Mouse (Mus musculus) limb, embryonic 14.5 days (tissue): Measurements from ENCODE around the gene Ifitm1. TPM values are rescaled to one million over a fixed set of nuclear protein-coding genes. Genes with fewer than 3 reads are reported as not detected.

Source experiments
- ATAC-seq: fragments of 200-750 bp; cut with Nextera tagmentation; 2 replicates; pipeline ENCODE4 v1.8.0; 2017; ENCODE audit warnings: low read depth, moderate number of reproducible peaks, moderate TSS enrichment; ENCODE audit not compliant: low FRiP score
- DNase-seq: peaks from one replicate; pipeline ENCODE4 v3.0.0-alpha.2; 2015; ENCODE audit warnings: low spot score
- H3K27ac ChIP-seq: fragments of 300-500 bp; sonication (generic); replicated peaks from 2 replicates; pipeline ENCODE4 v1.5.1; 2014; ENCODE audit warnings: low read depth, mild to moderate bottlenecking, low read length, moderate library complexity, mixed read lengths
- H3K27me3 ChIP-seq: fragments of 300-500 bp; sonication (generic); 2 replicates; pipeline ENCODE4 v1.6.1; 2014; ENCODE audit warnings: low read length, mixed read lengths; ENCODE audit not compliant: control insufficient read depth, insufficient read depth
- H3K36me3 ChIP-seq: fragments of 300-500 bp; sonication (generic); 2 replicates; pipeline ENCODE4 v1.6.1; 2014; ENCODE audit warnings: mild to moderate bottlenecking, low read length, moderate library complexity, mixed read lengths; ENCODE audit not compliant: control insufficient read depth, insufficient read depth
- H3K4me1 ChIP-seq: fragments of 300-500 bp; sonication (generic); 2 replicates; pipeline ENCODE4 v1.6.1; 2014; ENCODE audit warnings: antibody characterized with exemption, low read length, mixed read lengths; ENCODE audit not compliant: control insufficient read depth, insufficient read depth
- H3K4me2 ChIP-seq: fragments of 300-500 bp; sonication (generic); replicated peaks from 2 replicates; pipeline ENCODE4 v1.6.1; 2014; ENCODE audit warnings: low read depth, mild to moderate bottlenecking, low read length, moderate library complexity; ENCODE audit not compliant: severe bottlenecking
- H3K4me3 ChIP-seq: fragments of 300-500 bp; sonication (generic); replicated peaks from 2 replicates; pipeline ENCODE4 v1.5.1; 2014; ENCODE audit warnings: low read length
- H3K9ac ChIP-seq: fragments of 300-500 bp; sonication (generic); 2 replicates; pipeline ENCODE4 v1.6.1; 2014; ENCODE audit warnings: mild to moderate bottlenecking, low read depth, low read length, moderate library complexity; ENCODE audit not compliant: severe bottlenecking
- H3K9me3 ChIP-seq: fragments of 300-500 bp; sonication (generic); 2 replicates; pipeline ENCODE4 v1.6.1; 2016; ENCODE audit warnings: low read length; ENCODE audit not compliant: control insufficient read depth
- POLR2A ChIP-seq: fragments of 200-500 bp; IDR thresholded peaks from 2 replicates; pipeline ENCODE4 v1.8.0; 2012; ENCODE audit warnings: inconsistent platforms, mild to moderate bottlenecking, moderate library complexity, borderline replicate concordance; ENCODE audit not compliant: insufficient read depth, insufficient read length; ENCODE audit errors: extremely low read depth
- WGBS: fragments of 180-500 bp; shearing (Covaris S2); extraction: QIAGEN DNeasy Blood & Tissue Kit; methylation state at CpG from one replicate; pipeline ENCODE4 v1.1.7; 2014; 5-methylcytosine and 5-hydroxymethylcytosine counted together
- polyA plus RNA-seq, 2 experiments: library from polyadenylated mRNA; depleted of rRNA in 1 of 2; stranded (reverse) in 1 of 2; unstranded in 1 of 2; fragments of >200 nt; fragmentation: Nextera tagmentation in 1 of 2; extraction: Ambion mirVana in 1 of 2; gene quantifications; 2 replicates each; pipeline versions ENCODE4 v1.2.1 to v1.2.3; 2012 to 2014

Ifitm1 gene
- polyA plus RNA-seq, 2 experiments = 55.4 to 68.1 TPM

DNA sequence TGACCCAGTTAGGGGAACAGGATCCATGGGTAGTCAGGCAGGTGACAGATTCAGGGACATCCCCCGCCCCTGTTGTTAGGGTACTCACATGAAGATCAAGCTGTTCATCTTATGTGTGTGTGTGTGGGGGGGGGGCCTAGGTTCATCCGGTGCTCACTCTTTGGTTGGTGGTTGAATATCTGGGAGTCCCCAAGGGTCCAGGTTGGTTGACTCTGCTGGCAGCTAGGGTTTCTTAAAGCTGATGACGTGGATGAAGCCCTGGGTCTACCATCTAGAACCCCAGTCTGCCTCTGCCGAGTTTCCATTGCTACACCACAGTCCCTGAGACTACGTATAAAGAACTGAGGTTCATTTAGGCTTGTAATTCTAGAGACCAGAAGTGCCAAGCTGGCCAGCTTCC lies 52.0 kb downstream of the Ifitm1 start:
- H3K36me3 ChIP-seq = no peaks in the 10 kb centered on the region
- no peak for DNase-seq
- no peak overlapping the region for H3K9ac ChIP-seq
- no peaks in the 10 kb centered on the region for H3K27me3 ChIP-seq
- H3K9me3 ChIP-seq = no peaks in the 10 kb centered on the region
- TF ChIP-seq POLR2A = no peak
- no peak overlapping the region for H3K27ac ChIP-seq
- H3K4me3 ChIP-seq = no peak overlapping the region
- H3K4me1 ChIP-seq = no peaks in the 10 kb centered on the region
- WGBS = 89% methylated on average over 5 of the region's 5 CpGs
- no peak for ATAC-seq
- H3K4me2 ChIP-seq = no peak overlapping the region

Other genes with a start within 250 kb of the Ifitm1 start
- 0.05 and 0.12 TPM in 2 replicates for gene Cyp2e1, start 203.5 kb upstream of the Ifitm1 start, polyA plus RNA-seq (2012; rRNA removed)
- gene Cyp2e1, start 203.5 kb upstream of the Ifitm1 start, polyA plus RNA-seq (2014; fragmentation: Nextera tagmentation; extraction: Ambion mirVana) = not detected in 2 replicates
- 0.39 and 0.55 TPM in 2 replicates for gene Syce1, start 179.4 kb upstream of the Ifitm1 start, polyA plus RNA-seq (2012; rRNA removed)
- 0.54 and 0.66 TPM in 2 replicates for gene Syce1, start 179.4 kb upstream of the Ifitm1 start, polyA plus RNA-seq (2014; fragmentation: Nextera tagmentation; extraction: Ambion mirVana)
- 0.83 and 0.93 TPM in 2 replicates for gene Zfp941, start 145.0 kb upstream of the Ifitm1 start, polyA plus RNA-seq (2012; rRNA removed)
- gene Zfp941, start 145.0 kb upstream of the Ifitm1 start, polyA plus RNA-seq (2014; fragmentation: Nextera tagmentation; extraction: Ambion mirVana) = 1.3 and 1.5 TPM in 2 replicates
- gene Urah, start 132.2 kb upstream of the Ifitm1 start, polyA plus RNA-seq (2012; rRNA removed) = 1.2 and 2.5 TPM in 2 replicates
- 6.2 and 9.0 TPM in 2 replicates for gene Urah, start 132.2 kb upstream of the Ifitm1 start, polyA plus RNA-seq (2014; fragmentation: Nextera tagmentation; extraction: Ambion mirVana)
- gene Scgb1c1, start 121.7 kb upstream of the Ifitm1 start, polyA plus RNA-seq (2012; rRNA removed) = not detected in 2 replicates
- not detected in 2 replicates for gene Scgb1c1, start 121.7 kb upstream of the Ifitm1 start, polyA plus RNA-seq (2014; fragmentation: Nextera tagmentation; extraction: Ambion mirVana)
- gene Odf3, start 119.4 kb upstream of the Ifitm1 start, polyA plus RNA-seq (2012; rRNA removed) = 0.04 TPM in 2 replicates
- gene Odf3, start 119.4 kb upstream of the Ifitm1 start, polyA plus RNA-seq (2014; fragmentation: Nextera tagmentation; extraction: Ambion mirVana) = not detected in 2 replicates
- gene Gm45785, start 110.9 kb upstream of the Ifitm1 start, polyA plus RNA-seq (2012; rRNA removed) = 0.12 TPM in 1 of 2 replicates, not detected in the other
- gene Gm45785, start 110.9 kb upstream of the Ifitm1 start, polyA plus RNA-seq (2014; fragmentation: Nextera tagmentation; extraction: Ambion mirVana) = not detected in 2 replicates
- gene Ric8a, start 110.3 kb upstream of the Ifitm1 start, polyA plus RNA-seq (2012; rRNA removed) = 70.3 and 82.0 TPM in 2 replicates
- 74.0 and 78.9 TPM in 2 replicates for gene Ric8a, start 110.3 kb upstream of the Ifitm1 start, polyA plus RNA-seq (2014; fragmentation: Nextera tagmentation; extraction: Ambion mirVana)
- gene Bet1l, start 109.6 kb upstream of the Ifitm1 start, polyA plus RNA-seq (2012; rRNA removed) = 45.0 and 48.2 TPM in 2 replicates
- gene Bet1l, start 109.6 kb upstream of the Ifitm1 start, polyA plus RNA-seq (2014; fragmentation: Nextera tagmentation; extraction: Ambion mirVana) = 75.1 and 92.8 TPM in 2 replicates
- 98.9 and 113 TPM in 2 replicates for gene Psmd13, start 85.3 kb upstream of the Ifitm1 start, polyA plus RNA-seq (2012; rRNA removed)
- 133 TPM in 2 replicates for gene Psmd13, start 85.3 kb upstream of the Ifitm1 start, polyA plus RNA-seq (2014; fragmentation: Nextera tagmentation; extraction: Ambion mirVana)
- gene Sirt3, start 84.9 kb upstream of the Ifitm1 start, polyA plus RNA-seq (2012; rRNA removed) = 28.3 and 33.1 TPM in 2 replicates
- 20.1 and 22.3 TPM in 2 replicates for gene Sirt3, start 84.9 kb upstream of the Ifitm1 start, polyA plus RNA-seq (2014; fragmentation: Nextera tagmentation; extraction: Ambion mirVana)
- 14.2 and 14.5 TPM in 2 replicates for gene Cox8b, start 66.8 kb upstream of the Ifitm1 start, polyA plus RNA-seq (2012; rRNA removed)
- 17.2 and 32.5 TPM in 2 replicates for gene Cox8b, start 66.8 kb upstream of the Ifitm1 start, polyA plus RNA-seq (2014; fragmentation: Nextera tagmentation; extraction: Ambion mirVana)
- gene Nlrp6, start 46.3 kb upstream of the Ifitm1 start, polyA plus RNA-seq (2012; rRNA removed) = 0.05 TPM in 2 replicates
- 0.08 TPM in 1 of 2 replicates, not detected in the other for gene Nlrp6, start 46.3 kb upstream of the Ifitm1 start, polyA plus RNA-seq (2014; fragmentation: Nextera tagmentation; extraction: Ambion mirVana)
- 52.8 and 68.8 TPM in 2 replicates for gene Pgghg, start 25.8 kb upstream of the Ifitm1 start, polyA plus RNA-seq (2012; rRNA removed)
- 26.7 and 31.3 TPM in 2 replicates for gene Pgghg, start 25.8 kb upstream of the Ifitm1 start, polyA plus RNA-seq (2014; fragmentation: Nextera tagmentation; extraction: Ambion mirVana)
- 30.9 and 34.4 TPM in 2 replicates for gene Ifitm5, start 16.9 kb upstream of the Ifitm1 start, polyA plus RNA-seq (2012; rRNA removed)
- 32.3 and 44.3 TPM in 2 replicates for gene Ifitm5, start 16.9 kb upstream of the Ifitm1 start, polyA plus RNA-seq (2014; fragmentation: Nextera tagmentation; extraction: Ambion mirVana)
- gene Gm45717, start 11.3 kb upstream of the Ifitm1 start, polyA plus RNA-seq (2012; rRNA removed) = not detected in 2 replicates
- gene Gm45717, start 11.3 kb upstream of the Ifitm1 start, polyA plus RNA-seq (2014; fragmentation: Nextera tagmentation; extraction: Ambion mirVana) = not detected in 2 replicates
- 1,234 and 1,466 TPM in 2 replicates for gene Ifitm2, start 11.2 kb upstream of the Ifitm1 start, polyA plus RNA-seq (2012; rRNA removed)
- gene Ifitm2, start 11.2 kb upstream of the Ifitm1 start, polyA plus RNA-seq (2014; fragmentation: Nextera tagmentation; extraction: Ambion mirVana) = 1,822 and 1,827 TPM in 2 replicates
- 85.6 and 91.3 TPM in 2 replicates for gene Ifitm3, start 43.5 kb downstream of the Ifitm1 start, polyA plus RNA-seq (2012; rRNA removed)
- 184 and 201 TPM in 2 replicates for gene Ifitm3, start 43.5 kb downstream of the Ifitm1 start, polyA plus RNA-seq (2014; fragmentation: Nextera tagmentation; extraction: Ambion mirVana)
- gene Ifitm6, start 50.7 kb downstream of the Ifitm1 start, polyA plus RNA-seq (2012; rRNA removed) = 1.3 and 1.8 TPM in 2 replicates
- gene Ifitm6, start 50.7 kb downstream of the Ifitm1 start, polyA plus RNA-seq (2014; fragmentation: Nextera tagmentation; extraction: Ambion mirVana) = 1.2 and 1.7 TPM in 2 replicates
- not detected in 2 replicates for gene Gm17387, start 61.9 kb downstream of the Ifitm1 start, polyA plus RNA-seq (2012; rRNA removed)
- gene Gm17387, start 61.9 kb downstream of the Ifitm1 start, polyA plus RNA-seq (2014; fragmentation: Nextera tagmentation; extraction: Ambion mirVana) = not detected in 2 replicates
- 46.5 and 53.7 TPM in 2 replicates for gene B4galnt4, start 93.9 kb downstream of the Ifitm1 start, polyA plus RNA-seq (2012; rRNA removed)
- 12.3 and 17.1 TPM in 2 replicates for gene B4galnt4, start 93.9 kb downstream of the Ifitm1 start, polyA plus RNA-seq (2014; fragmentation: Nextera tagmentation; extraction: Ambion mirVana)
- 37.6 and 38.8 TPM in 2 replicates for gene Pkp3, start 111.0 kb downstream of the Ifitm1 start, polyA plus RNA-seq (2012; rRNA removed)
- gene Pkp3, start 111.0 kb downstream of the Ifitm1 start, polyA plus RNA-seq (2014; fragmentation: Nextera tagmentation; extraction: Ambion mirVana) = 62.4 and 65.9 TPM in 2 replicates
- 2.5 and 3.1 TPM in 2 replicates for gene Sigirr, start 133.4 kb downstream of the Ifitm1 start, polyA plus RNA-seq (2012; rRNA removed)
- gene Sigirr, start 133.4 kb downstream of the Ifitm1 start, polyA plus RNA-seq (2014; fragmentation: Nextera tagmentation; extraction: Ambion mirVana) = 2.7 and 4.0 TPM in 2 replicates
- gene Ano9, start 150.6 kb downstream of the Ifitm1 start, polyA plus RNA-seq (2012; rRNA removed) = 6.3 and 8.0 TPM in 2 replicates
- 3.6 and 4.3 TPM in 2 replicates for gene Ano9, start 150.6 kb downstream of the Ifitm1 start, polyA plus RNA-seq (2014; fragmentation: Nextera tagmentation; extraction: Ambion mirVana)
- gene Ptdss2, start 155.2 kb downstream of the Ifitm1 start, polyA plus RNA-seq (2012; rRNA removed) = 49.2 and 61.0 TPM in 2 replicates
- 67.8 and 68.6 TPM in 2 replicates for gene Ptdss2, start 155.2 kb downstream of the Ifitm1 start, polyA plus RNA-seq (2014; fragmentation: Nextera tagmentation; extraction: Ambion mirVana)
- gene Rnh1, start 205.6 kb downstream of the Ifitm1 start, polyA plus RNA-seq (2012; rRNA removed) = 92.3 and 105 TPM in 2 replicates
- 190 and 216 TPM in 2 replicates for gene Rnh1, start 205.6 kb downstream of the Ifitm1 start, polyA plus RNA-seq (2014; fragmentation: Nextera tagmentation; extraction: Ambion mirVana)
- gene Hras, start 226.8 kb downstream of the Ifitm1 start, polyA plus RNA-seq (2012; rRNA removed) = 111 and 112 TPM in 2 replicates
- gene Hras, start 226.8 kb downstream of the Ifitm1 start, polyA plus RNA-seq (2014; fragmentation: Nextera tagmentation; extraction: Ambion mirVana) = 136 and 143 TPM in 2 replicates
- 14.8 and 17.8 TPM in 2 replicates for gene Lrrc56, start 226.9 kb downstream of the Ifitm1 start, polyA plus RNA-seq (2012; rRNA removed)
- 5.8 and 8.3 TPM in 2 replicates for gene Lrrc56, start 226.9 kb downstream of the Ifitm1 start, polyA plus RNA-seq (2014; fragmentation: Nextera tagmentation; extraction: Ambion mirVana)
- gene Lmntd2, start 246.9 kb downstream of the Ifitm1 start, polyA plus RNA-seq (2012; rRNA removed) = 6.6 and 6.9 TPM in 2 replicates
- 0.95 and 1.7 TPM in 2 replicates for gene Lmntd2, start 246.9 kb downstream of the Ifitm1 start, polyA plus RNA-seq (2014; fragmentation: Nextera tagmentation; extraction: Ambion mirVana)
- gene Rassf7, start 248.6 kb downstream of the Ifitm1 start, polyA plus RNA-seq (2012; rRNA removed) = 40.0 and 44.8 TPM in 2 replicates
- 30.9 and 31.7 TPM in 2 replicates for gene Rassf7, start 248.6 kb downstream of the Ifitm1 start, polyA plus RNA-seq (2014; fragmentation: Nextera tagmentation; extraction: Ambion mirVana)